Mouse (Mus musculus) heart, postnatal 0 days (tissue): Measurements from ENCODE around the gene Trpm7. TPM values are rescaled to one million over a fixed set of nuclear protein-coding genes. Genes with fewer than 3 reads are reported as not detected.

ENCODE experiments used
- ATAC-seq: fragments of 200-750 bp; cut with Nextera tagmentation; 2 replicates; pipeline ENCODE4 v1.8.0; 2017; ENCODE audit warnings: low read depth, moderate number of reproducible peaks, moderate library complexity; ENCODE audit not compliant: insufficient read depth
- DNase-seq: peaks from one replicate; pipeline ENCODE4 v3.0.0-alpha.2; 2016; ENCODE audit warnings: low spot score
- H3K27ac ChIP-seq: fragments of 300-500 bp; sonication (generic); 2 replicates; pipeline ENCODE4 v1.5.1; 2014; ENCODE audit warnings: low read depth, mild to moderate bottlenecking
- H3K27me3 ChIP-seq: fragments of 300-500 bp; sonication (generic); 2 replicates; pipeline ENCODE4 v1.6.1; 2014; ENCODE audit warnings: low read length, mixed read lengths; ENCODE audit not compliant: control insufficient read depth, insufficient read depth
- H3K36me3 ChIP-seq: fragments of 300-500 bp; sonication (generic); replicated peaks from 2 replicates; pipeline ENCODE4 v1.6.1; 2014; ENCODE audit warnings: low read length, mixed read lengths; ENCODE audit not compliant: control insufficient read depth, insufficient read depth
- H3K4me1 ChIP-seq: fragments of 300-500 bp; sonication (generic); 2 replicates; pipeline ENCODE4 v1.6.1; 2014; ENCODE audit warnings: antibody characterized with exemption; ENCODE audit not compliant: control insufficient read depth, insufficient read depth
- H3K4me2 ChIP-seq: fragments of 300-500 bp; sonication (generic); 2 replicates; pipeline ENCODE4 v1.6.1; 2014; ENCODE audit warnings: low read depth, mild to moderate bottlenecking, low read length, moderate library complexity
- H3K4me3 ChIP-seq: fragments of 300-500 bp; sonication (generic); 2 replicates; pipeline ENCODE4 v1.5.1; 2014; ENCODE audit warnings: low read depth, low read length
- H3K9ac ChIP-seq: fragments of 300-500 bp; sonication (generic); replicated peaks from 2 replicates; pipeline ENCODE4 v1.6.1; 2014; ENCODE audit warnings: low read depth, low read length, mixed read lengths
- H3K9me3 ChIP-seq: fragments of 300-500 bp; sonication (generic); replicated peaks from 2 replicates; pipeline ENCODE4 v1.6.1; 2016; ENCODE audit warnings: low read length; ENCODE audit not compliant: control insufficient read depth
- CTCF ChIP-seq: IDR thresholded peaks from 2 replicates; pipeline ENCODE4 v1.5.1; 2016; ENCODE audit warnings: antibody characterized with exemption, control low read depth, low read depth
- EP300 ChIP-seq: IDR thresholded peaks from 2 replicates; pipeline ENCODE4 v1.6.1; 2016; ENCODE audit warnings: antibody characterized with exemption, low read depth
- WGBS: fragments of 180-500 bp; shearing (Covaris S2); extraction: QIAGEN DNeasy Blood & Tissue Kit; methylation state at CpG from one replicate; pipeline ENCODE4 v1.1.7; 2014; 5-methylcytosine and 5-hydroxymethylcytosine counted together
- polyA plus RNA-seq: library from polyadenylated mRNA; unstranded; fragments of >200 nt; fragmentation: Nextera tagmentation; extraction: Ambion mirVana; gene quantifications from 2 replicates; pipeline ENCODE4 v1.2.1, GENCODE M21; 2015
- total RNA-seq: library from RNA; depleted of rRNA; stranded (reverse); fragments of >200 nt; gene quantifications from 2 replicates; pipeline ENCODE4 v1.2.3, GENCODE M21; 2014; ENCODE audit warnings: low replicate concordance

Gene Trpm7
- total and polyA plus RNA-seq, 2 experiments from 2014 or later = 35.7 to 39.7 TPM

GRCm38 (mm10) chr2:126816644-126817347, 59.2 kb downstream of the Trpm7 start:
- Histone ChIP-seq H3K9ac (no peak overlapping the region), H3K4me1 (no peaks in the 10 kb centered on the region), H3K4me3 (no peak overlapping the region), H3K36me3 (peaks cover 55% of the 10 kb centered on the region), H3K27me3 (no peaks in the 10 kb centered on the region), H3K4me2 (no peak overlapping the region), H3K27ac (no peak overlapping the region), H3K9me3 (no peaks in the 10 kb centered on the region)
- ATAC-seq (no peak), DNase-seq (no peak)
- TF ChIP-seq CTCF = no peak
- TF ChIP-seq EP300 = no peak
- WGBS = 61% methylated on average over 4 of the region's 4 CpGs

DNA sequence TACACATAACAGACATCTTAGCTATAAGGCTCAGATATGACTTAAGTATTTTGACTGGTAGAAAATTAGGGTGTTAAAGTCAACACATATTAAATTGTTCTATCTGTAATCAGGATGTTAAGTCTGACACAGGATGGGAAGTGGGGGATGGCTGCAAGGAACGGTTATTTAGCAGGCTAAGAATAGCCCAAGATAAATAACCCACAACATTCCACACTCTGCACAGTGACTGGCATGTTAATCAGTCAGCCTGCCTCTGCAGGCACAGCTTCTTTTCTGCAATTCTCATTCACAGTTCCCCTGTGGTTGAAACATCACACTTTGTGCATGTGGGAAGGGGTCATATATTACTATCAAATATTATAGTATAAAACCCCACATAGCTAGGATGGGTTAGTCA, 60.2 kb downstream of the Trpm7 start:
- peak overlapping the region; percentile 74 for H3K27ac ChIP-seq
- peak overlapping the region; percentile 22; the same call in 1 of the 2 replicates for H3K4me2 ChIP-seq
- no peak overlapping the region for H3K4me3 ChIP-seq
- ATAC-seq (peak; percentile 90), DNase-seq (peak; percentile 78)
- no peak overlapping the region for H3K9ac ChIP-seq
- WGBS = 7% methylated on average over 1 of the region's 1 CpGs
- H3K9me3 ChIP-seq = no peaks in the 10 kb centered on the region
- TF ChIP-seq EP300 = no peak
- TF ChIP-seq CTCF = no peak
- H3K4me1 ChIP-seq = no peaks in the 10 kb centered on the region
- H3K36me3 ChIP-seq = peaks cover 60% of the 10 kb centered on the region
- no peaks in the 10 kb centered on the region for H3K27me3 ChIP-seq

GRCm38 (mm10) chr2:126801980-126802379, 74.0 kb downstream of the Trpm7 start:
- H3K36me3 ChIP-seq = peaks cover 79% of the 10 kb centered on the region
- 86% methylated on average over 3 of the region's 3 CpGs for WGBS
- ATAC-seq (no peak), DNase-seq (no peak)
- TF ChIP-seq CTCF = no peak
- TF ChIP-seq EP300 = no peak
- H3K9me3 ChIP-seq = no peaks in the 10 kb centered on the region
- H3K4me1 ChIP-seq = no peaks in the 10 kb centered on the region
- H3K4me3 ChIP-seq = no peak overlapping the region
- H3K9ac ChIP-seq = no peak overlapping the region
- no peak overlapping the region for H3K4me2 ChIP-seq
- no peaks in the 10 kb centered on the region for H3K27me3 ChIP-seq
- no peak overlapping the region for H3K27ac ChIP-seq

GRCm38 (mm10) chr2:126798455-126798854, 77.6 kb downstream of the Trpm7 start:
- ATAC-seq = no peak
- Histone ChIP-seq H3K36me3 (peaks cover 84% of the 10 kb centered on the region), H3K4me1 (no peaks in the 10 kb centered on the region), H3K9me3 (no peaks in the 10 kb centered on the region), H3K9ac (no peak overlapping the region), H3K27me3 (no peaks in the 10 kb centered on the region), H3K4me3 (no peak overlapping the region), H3K4me2 (no peak overlapping the region), H3K27ac (no peak overlapping the region)
- no peak for TF ChIP-seq EP300
- TF ChIP-seq CTCF = no peak
- no peak for DNase-seq
- 69% methylated on average over 5 of the region's 5 CpGs for WGBS

DNA sequence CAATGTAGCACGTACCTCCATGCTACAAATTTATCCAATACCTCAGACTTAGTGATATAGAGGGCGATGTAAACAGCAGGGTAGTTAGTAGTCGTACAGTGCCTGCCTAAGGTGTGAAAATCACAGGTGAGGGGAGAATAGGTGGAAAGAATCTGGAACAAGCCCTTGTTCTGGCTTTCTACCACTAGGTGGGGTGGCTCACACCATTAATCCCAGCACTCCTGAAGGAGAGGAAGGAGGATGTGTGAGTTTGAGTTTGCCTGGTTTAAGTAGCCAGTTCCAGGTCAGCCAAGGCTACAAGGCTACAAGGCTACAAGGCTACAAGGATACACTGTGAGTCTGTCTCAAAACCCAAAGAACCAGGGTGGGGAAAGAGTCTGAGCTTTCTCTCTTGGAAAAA, 80.3 kb downstream of the Trpm7 start:
- H3K4me1 ChIP-seq = no peaks in the 10 kb centered on the region
- H3K4me2 ChIP-seq = no peak overlapping the region
- no peak for ATAC-seq
- no peaks in the 10 kb centered on the region for H3K9me3 ChIP-seq
- no peak overlapping the region for H3K27ac ChIP-seq
- H3K4me3 ChIP-seq = no peak overlapping the region
- 81% methylated on average over 3 of the region's 3 CpGs for WGBS
- peaks cover 83% of the 10 kb centered on the region for H3K36me3 ChIP-seq
- DNase-seq = no peak
- H3K9ac ChIP-seq = no peak overlapping the region
- TF ChIP-seq CTCF (peak; percentile 29; the same call in 1 of the 2 replicates), EP300 (no peak)
- H3K27me3 ChIP-seq = no peaks in the 10 kb centered on the region

DNA sequence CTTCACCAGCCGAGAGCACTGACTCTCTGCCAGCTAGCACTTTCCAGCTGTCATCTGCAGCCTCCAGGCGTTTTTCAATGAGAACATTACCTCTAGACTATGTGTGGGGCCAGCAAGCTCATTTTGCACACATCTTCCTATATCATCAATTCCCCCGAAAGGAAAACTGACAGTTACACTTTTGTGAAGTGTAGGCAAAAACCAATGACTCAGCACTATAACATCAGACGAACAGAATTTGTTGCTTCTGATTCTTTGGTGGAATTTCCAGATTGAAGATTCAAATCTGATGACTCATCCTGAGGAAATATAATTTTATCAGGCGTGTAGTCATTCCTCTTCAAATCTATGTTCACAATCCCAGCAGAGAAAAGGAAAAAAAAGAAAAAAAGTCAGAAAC, 83.4 kb downstream of the Trpm7 start:
- ATAC-seq (no peak), DNase-seq (no peak)
- TF ChIP-seq EP300 (no peak), CTCF (no peak)
- Histone ChIP-seq H3K9me3 (no peaks in the 10 kb centered on the region), H3K4me1 (no peaks in the 10 kb centered on the region), H3K9ac (no peak overlapping the region), H3K36me3 (peaks cover 65% of the 10 kb centered on the region), H3K4me2 (no peak overlapping the region), H3K27me3 (no peaks in the 10 kb centered on the region), H3K27ac (no peak overlapping the region), H3K4me3 (no peak overlapping the region)
- WGBS = 66% methylated on average over 5 of the region's 5 CpGs
